Mouse (Mus musculus) T-cell, adult 2 months (primary cell): ENCODE data around the gene Srgap1.

Experiments used
- DNase-seq: peaks from one replicate; pipeline ENCODE4 v3.0.0; 2022; ENCODE audit warnings: low spot score

Gene Srgap1

DNA sequence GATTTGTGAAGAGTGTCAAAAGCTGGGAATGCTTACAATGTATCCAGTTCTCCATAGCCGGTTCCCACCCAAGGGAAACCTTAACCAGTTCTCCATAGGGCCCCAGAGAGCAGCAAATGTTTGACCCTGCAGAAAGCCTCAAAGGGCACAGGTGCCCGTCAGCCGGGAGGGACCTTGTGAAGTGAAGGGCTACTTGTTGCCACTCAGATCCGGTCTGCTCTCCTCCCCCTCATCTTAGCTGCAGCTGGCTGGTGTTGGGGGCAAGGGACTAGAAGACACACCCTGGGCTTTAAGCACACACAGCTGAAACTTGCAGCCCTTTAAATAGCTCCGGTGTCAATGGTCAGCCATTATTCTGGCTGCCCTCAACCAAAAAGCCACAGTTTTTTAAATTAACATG is 30.1 kb downstream of the Srgap1 start:
- DNase-seq = no peak

DNA sequence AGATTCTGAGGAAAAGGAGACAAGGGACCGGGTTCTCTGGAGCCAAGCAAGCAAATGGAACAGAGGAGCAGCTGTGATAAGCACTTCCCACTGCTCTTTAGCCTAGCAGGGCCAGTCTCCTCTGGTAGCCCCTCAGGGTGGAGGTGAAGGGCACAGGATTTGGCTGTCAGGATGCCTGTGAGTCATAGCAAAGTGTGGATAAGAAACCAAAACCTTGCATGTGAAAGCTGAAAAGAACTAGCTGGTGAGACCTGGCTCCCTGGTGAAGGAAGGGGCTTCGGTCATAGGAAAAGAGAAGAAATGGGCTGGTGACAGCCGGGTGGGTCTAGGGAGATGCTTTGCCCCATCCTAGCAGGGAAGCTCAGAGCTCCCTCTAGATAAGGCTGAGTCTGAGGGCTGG is 30.5 kb downstream of the Srgap1 start:
- DNase-seq = no peak

DNA sequence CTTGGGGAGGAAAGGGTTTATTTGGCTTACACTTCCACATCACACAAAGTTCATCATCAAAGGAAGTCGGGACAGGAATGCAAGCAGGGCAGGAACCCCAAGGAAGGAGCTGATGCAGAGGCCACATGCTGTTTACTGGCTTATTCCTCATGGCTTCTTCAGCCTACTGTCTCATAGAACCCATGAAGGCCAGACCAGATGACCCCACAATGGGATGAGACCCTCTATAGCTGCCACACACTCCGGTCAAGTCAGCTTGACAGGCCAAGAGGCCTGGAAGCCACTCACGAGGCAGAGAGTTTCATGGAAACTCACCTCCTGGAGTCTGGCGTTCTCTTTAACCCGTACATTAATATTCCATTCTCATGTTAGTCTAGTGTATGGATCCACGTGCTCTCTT is 34.8 kb downstream of the Srgap1 start:
- no peak for DNase-seq

DNA sequence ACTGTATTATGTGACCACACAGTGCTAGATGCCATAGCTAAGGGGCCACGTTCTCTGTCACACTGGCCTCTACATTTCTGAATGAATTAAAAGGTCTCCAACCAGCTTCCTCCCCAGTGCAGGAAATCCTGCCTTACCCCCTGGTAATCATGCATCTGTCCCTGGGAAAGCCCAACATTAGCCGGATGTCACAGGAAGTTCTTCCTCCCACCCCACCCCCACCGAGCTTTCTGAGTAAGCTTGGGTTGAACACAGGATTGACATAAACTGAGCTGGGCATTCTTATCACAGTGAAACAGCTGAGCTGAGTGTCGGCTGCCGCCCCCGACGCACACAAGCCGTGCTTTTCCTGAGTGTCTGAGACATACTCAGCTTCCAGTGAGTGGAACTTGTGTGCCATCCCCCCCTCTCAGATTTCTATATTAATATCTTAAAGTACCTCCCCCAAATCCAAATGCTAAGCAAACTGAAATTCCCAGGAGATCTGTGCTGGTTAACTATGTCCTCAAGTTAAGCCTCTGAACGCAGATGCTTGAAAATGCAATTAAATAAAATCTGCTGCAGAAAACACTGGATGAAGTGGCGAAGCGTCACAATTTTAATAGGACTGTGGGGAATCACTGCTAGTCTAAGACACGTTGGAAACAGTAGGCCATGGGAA is 38.3 kb downstream of the Srgap1 start:
- no peak for DNase-seq

GRCm38 (mm10) chr10:122008370-122008730 is 38.8 kb downstream of the Srgap1 start:
- DNase-seq = no peak

DNA sequence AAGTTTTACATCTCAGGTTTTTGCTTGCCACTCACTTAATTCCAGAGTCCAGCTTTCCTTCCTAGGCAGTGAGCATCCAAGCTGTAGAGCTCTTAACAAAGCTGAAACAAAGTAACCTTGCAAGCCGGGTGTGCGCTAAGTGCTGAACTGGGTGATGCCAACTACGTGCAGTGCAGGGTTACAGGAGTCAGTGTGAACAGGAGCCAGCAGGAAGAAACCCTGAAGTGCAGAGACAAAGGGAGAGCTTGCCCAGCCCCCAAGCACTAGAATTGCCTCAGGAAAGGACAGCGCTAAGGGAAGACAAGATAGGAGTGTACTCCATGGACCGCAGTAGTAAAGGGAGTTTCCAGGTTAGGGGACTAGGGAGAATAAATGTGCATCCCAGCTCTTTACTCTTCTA is 40.5 kb downstream of the Srgap1 start:
- DNase-seq = no peak

GRCm38 (mm10) chr10:122006151-122006550 is 41.0 kb downstream of the Srgap1 start:
- no peak for DNase-seq

- DNase-seq = no peak
Observed at GRCm38 (mm10) chr10:122005560-122005959, 41.6 kb downstream of the Srgap1 start.

DNA sequence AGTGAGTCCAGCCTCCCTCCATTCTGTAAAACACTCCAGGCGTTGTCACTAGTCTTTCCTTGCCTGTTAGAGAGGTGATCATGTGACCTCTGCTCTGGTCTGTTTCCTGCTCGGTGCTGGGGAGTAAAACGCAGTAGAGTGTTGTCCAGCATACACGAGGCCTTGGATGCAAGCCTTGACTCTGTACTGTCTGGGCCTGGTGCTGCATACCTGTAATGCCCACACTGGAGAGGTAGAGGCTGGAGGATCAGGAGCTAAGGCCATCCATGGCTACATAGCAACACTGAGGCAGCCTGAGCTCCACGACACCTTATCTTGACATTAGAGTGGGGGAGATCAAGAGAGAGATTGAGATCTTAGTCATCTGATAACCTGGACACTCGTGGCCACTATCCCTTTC is 44.2 kb downstream of the Srgap1 start:
- no peak for DNase-seq

DNA sequence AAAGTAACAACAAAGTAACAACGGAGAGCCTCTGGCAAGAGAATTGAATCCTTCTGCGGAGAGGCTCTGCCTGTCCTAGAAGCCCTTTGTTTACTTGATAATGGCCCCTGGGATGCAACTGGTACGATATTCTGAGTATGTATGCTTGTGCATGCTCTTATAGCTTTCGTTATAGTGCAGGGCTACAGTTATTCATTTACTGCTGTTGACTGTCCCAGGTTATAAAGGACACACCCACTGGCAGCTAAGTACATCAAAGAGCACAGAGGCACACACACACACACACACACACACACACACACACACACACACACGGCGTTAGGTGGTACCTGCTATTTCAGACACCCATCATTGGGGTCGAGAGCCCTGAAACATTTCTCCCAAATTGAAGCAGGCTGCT is 48.3 kb downstream of the Srgap1 start:
- DNase-seq = no peak

- no peak for DNase-seq
Observed at GRCm38 (mm10) chr10:121996500-121996899, 50.6 kb downstream of the Srgap1 start.

- no peak for DNase-seq
Observed at GRCm38 (mm10) chr10:121995448-121995847, 51.7 kb downstream of the Srgap1 start.

GRCm38 (mm10) chr10:121994660-121995059 is 52.5 kb downstream of the Srgap1 start:
- no peak for DNase-seq

DNA sequence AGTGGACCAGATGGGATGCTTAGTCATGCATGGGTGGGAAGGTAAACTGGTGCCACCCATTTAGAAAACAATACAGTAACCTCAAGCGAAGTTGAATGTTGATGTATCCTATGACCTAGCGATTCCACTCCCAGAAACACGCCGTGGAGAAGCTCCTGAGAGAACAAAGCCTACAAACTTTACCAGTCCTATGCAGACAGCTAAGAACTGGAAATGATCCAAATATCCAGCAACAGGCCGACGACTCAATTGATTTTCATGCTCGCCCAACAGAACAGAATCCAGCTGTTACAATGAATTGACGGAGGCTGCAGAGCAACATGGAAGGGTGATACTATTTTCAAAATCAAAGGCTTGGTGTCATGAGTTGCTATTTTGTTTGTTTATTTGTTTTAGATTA is 54.5 kb downstream of the Srgap1 start:
- no peak for DNase-seq

DNA sequence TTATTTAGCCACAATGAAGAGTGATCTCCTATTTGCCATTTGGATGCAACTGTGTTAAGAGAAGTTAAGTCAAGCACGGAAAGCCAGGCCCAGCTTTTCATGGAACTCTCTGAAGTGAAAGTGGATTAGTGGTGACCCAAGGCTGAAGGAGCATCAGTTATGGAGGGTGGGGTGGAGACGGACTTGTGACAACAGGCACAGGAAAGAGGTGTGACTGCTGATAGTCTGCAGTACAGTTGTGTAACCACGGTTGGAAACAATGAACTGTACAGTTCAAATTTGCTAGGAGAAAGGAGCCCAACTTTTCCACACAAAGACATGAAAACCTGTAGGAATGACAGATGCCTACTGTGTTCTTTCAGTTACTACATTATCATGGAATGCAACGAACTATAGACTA is 60.1 kb downstream of the Srgap1 start:
- DNase-seq = no peak

DNA sequence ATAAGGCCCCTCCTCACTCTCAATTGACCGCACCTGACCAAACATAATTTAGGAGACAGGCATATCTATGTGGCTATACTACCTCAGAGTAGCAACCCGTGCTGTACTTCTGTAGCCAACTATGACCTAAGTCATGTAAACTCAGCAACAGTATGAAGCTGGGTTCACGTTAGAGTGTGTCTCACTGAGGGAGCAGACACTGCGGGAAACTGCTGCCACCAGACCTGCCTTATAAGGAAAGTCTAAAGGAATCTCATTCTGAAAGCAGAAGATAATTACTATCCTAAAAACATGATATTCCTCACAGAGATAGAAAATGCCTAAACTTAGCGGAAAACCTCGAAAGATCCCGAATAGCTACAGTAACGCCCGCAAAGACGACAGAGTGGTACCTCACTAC is 62.2 kb downstream of the Srgap1 start:
- DNase-seq = no peak

DNA sequence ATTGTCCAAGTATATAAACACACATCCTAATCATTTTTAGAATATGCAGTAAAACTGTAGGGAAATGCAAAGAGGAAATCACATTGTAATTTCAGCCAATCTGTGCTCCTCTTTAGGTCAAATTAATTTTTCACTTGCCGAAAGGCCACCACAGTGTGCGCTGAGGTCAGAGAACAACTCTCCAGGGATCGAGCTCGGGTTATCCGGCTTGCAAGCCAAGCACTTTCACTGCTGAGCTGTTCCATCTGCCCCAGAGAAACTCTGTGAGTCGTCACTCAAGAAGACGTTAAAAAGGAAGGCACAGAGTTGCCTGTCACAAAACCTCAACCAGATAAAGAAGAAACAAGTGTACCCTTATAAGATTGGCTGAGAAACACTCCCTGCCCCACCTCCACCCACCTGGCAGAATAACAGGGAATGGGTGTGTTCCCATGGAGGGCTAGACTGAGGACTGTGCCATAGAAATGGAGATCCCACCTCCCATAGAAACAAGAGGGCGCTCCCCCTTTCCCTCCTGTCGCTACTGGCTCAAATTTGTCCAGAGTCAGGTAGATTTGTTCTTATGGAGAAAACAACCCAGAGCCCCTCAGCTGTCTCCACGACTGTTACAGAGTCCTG is 63.0 kb downstream of the Srgap1 start:
- no peak for DNase-seq

DNA sequence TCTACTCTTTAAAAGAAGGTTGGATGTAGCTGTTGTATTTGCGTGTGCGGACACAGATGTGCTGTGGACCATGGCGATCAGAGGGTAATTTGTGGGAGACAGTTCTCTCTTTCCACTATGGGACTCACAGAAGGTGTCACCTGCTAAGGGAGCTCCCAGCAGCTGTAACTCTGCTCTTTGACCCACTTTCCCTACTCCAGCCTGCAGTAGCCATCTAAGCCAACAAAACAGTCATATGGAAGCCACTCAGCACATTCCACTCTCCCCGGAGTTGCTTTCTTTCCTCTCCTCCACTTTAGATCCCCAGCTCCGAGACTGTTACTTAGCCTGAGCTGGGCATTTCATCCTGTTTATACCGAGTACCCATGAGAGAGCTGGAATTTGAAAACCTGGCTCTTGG is 71.8 kb downstream of the Srgap1 start:
- DNase-seq = no peak

DNA sequence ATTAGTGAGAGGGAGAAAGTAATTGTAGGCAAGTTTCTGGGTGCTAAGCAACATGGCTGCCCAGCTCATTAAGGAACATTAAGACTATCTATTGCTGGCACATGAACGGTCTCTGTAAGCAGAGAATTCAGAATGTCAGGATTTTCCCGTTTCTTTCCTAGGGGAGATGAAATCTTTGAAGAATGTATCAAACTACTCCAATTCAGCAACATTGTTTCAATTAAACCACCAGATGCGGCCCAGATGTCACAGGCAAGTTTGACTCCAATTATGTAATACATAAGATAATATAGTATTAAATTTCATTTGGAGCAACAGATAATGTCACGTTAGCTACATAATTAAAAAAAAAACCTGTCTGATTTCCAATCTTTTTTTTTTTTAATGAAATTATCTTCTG is 72.5 kb downstream of the Srgap1 start:
- DNase-seq = no peak

- DNase-seq = no peak
Observed at GRCm38 (mm10) chr10:121973281-121973680, 73.8 kb downstream of the Srgap1 start.

DNA sequence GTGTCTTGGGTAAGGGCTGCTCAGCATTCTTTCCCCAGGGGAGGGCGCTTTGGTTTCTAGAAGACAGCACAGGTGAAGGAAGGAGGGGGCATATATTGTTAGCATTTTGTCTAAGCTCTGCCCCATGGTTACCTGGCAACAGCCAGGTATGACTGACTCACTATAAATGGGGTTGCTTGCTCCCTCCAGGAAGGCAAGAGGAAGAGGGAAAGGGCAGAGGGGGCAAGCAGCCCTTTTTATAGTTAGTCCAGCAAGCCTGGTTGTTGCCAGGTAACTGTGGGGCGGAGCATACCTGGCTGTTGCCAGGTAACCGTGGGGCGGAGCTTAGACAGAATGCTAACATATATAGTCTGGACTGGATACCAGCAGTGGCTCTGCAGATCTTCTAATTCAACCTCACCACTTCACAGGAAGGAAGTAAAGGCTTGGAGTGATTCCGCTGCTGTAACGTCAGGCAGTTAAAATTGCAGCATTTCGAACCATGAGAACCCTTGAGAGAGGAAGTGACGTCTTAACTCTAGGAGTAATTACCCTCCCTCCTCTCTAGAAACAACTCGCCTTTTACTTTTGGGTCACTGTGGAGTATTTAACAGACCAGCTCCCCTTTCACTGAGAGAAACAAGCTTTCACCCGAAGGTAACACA is 74.7 kb downstream of the Srgap1 start:
- no peak for DNase-seq

DNA sequence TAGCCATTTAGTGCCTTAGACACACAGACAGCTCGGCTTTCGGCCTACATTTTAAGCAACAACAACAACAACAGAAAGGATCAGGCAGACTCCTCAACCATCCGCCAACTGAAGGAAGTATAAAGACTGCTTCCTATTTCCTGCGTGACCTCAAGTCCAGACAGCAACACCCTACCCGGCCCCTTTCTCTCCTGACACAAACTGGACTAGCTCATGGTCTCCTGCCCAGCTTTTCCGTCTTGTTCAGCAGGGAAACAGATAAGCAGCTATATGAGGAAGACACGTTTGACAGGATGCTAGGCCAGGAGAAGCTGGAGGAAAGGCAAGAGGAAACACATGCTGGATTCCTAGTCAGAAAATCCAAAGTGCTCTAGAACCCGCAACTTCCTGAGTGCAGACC is 75.5 kb downstream of the Srgap1 start:
- DNase-seq = no peak

- DNase-seq = no peak
Observed at GRCm38 (mm10) chr10:121970912-121971311, 76.2 kb downstream of the Srgap1 start.

DNA sequence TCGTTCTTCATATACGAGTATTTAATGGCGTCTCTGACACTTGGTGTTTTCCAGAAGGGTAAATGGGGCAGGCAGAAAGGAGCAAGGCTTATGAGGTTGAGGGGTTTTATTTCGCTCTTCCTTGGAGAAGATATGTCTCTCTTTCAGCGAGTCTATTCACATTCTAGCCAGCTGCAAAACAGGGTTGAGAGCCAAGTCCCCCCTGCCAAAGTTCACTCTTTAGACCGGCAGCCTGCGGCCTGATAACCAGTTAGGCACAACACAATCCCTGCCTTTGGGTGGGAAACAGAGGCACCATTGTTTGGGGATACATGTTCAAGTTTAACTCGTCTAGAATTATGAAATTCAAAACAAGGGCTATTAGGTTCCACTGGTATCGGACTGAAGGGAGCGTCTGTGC is 83.0 kb downstream of the Srgap1 start:
- no peak for DNase-seq
